Mouse (Mus musculus): Measurements from ENCODE around the gene Olfr967. TPM values are rescaled to one million over a fixed set of nuclear protein-coding genes. Genes with fewer than 3 reads are reported as not detected.
"Not testable (repeated sequence)": the region's sequence is repeated elsewhere in the genome, so short reads cannot be mapped to it uniquely, and the experiment has no call there.

The Olfr967 gene
- polyA plus RNA-seq (2011; ENCODE audit: insufficient read depth, insufficient read length, low replicate concordance, missing spikeins), result not detected in 2 replicates

- H3K4me3 ChIP-seq (replicated peaks; ENCODE audit: control insufficient read depth, low read depth, low read length), result no peak within 1 kb of the TSS
- no peak within 1 kb of the TSS for H3K27ac ChIP-seq (ENCODE audit: control insufficient read depth, insufficient read depth, low read depth, low read length, poor library complexity)
- no peak for TF ChIP-seq CTCF (IDR thresholded peaks at IDR 0.05; ENCODE audit: control insufficient read depth, insufficient read depth, low read length)
- TF ChIP-seq POLR2A (IDR thresholded peaks at IDR 0.05; ENCODE audit: borderline replicate concordance, control insufficient read depth, low read depth, low read length), result no peak
- H3K4me1 ChIP-seq (ENCODE audit: control insufficient read depth, insufficient read depth, low read length), result no peaks in the 10 kb centered on the region
Measured at GRCm38 (mm10) chr9:39745949-39746348, at the start of gene Olfr967. Gene Olfr967 (plus strand): TSS chr9:39746249.

- 88% methylated on average over 8 of the region's 8 CpGs for WGBS
- not testable (repeated sequence) for H3K27ac ChIP-seq (ENCODE audit: control insufficient read depth, insufficient read depth, low read depth, low read length, poor library complexity); H3K4me3 ChIP-seq (replicated peaks; ENCODE audit: control insufficient read depth, low read depth, low read length); H3K4me1 ChIP-seq (ENCODE audit: control insufficient read depth, insufficient read depth, low read length)
Measured at GRCm38 (mm10) chr9:39701123-39701522, 44.9 kb upstream of the Olfr967 start.

GRCm38 (mm10) chr9:39707017-39707416 is 39.0 kb upstream of the Olfr967 start, which contains the start of gene Olfr149:
Gene Olfr149 (minus strand): TSS chr9:39707117.
- no peaks in the 10 kb centered on the region for H3K4me1 ChIP-seq (ENCODE audit: control insufficient read depth, insufficient read depth, low read length)
- no peak within 1 kb of the TSS for H3K27ac ChIP-seq (ENCODE audit: control insufficient read depth, insufficient read depth, low read depth, low read length, poor library complexity)
- H3K4me3 ChIP-seq (replicated peaks; ENCODE audit: control insufficient read depth, low read depth, low read length), result no peak within 1 kb of the TSS
- TF ChIP-seq POLR2A (IDR thresholded peaks at IDR 0.05; ENCODE audit: borderline replicate concordance, control insufficient read depth, low read depth, low read length) (no peak), CTCF (IDR thresholded peaks at IDR 0.05; ENCODE audit: control insufficient read depth, insufficient read depth, low read length) (no peak)

GRCm38 (mm10) chr9:39708958-39709357 is 37.1 kb upstream of the Olfr967 start:
- no peaks in the 10 kb centered on the region for H3K4me1 ChIP-seq (ENCODE audit: control insufficient read depth, insufficient read depth, low read length)
- TF ChIP-seq CTCF (IDR thresholded peaks at IDR 0.05; ENCODE audit: control insufficient read depth, insufficient read depth, low read length), result no peak
- no peak overlapping the region for H3K27ac ChIP-seq (ENCODE audit: control insufficient read depth, insufficient read depth, low read depth, low read length, poor library complexity)
- no peak overlapping the region for H3K4me3 ChIP-seq (replicated peaks; ENCODE audit: control insufficient read depth, low read depth, low read length)
- 39% methylated on average over 3 of the region's 3 CpGs for WGBS

- no peaks in the 10 kb centered on the region for H3K4me1 ChIP-seq (ENCODE audit: control insufficient read depth, insufficient read depth, low read length)
- TF ChIP-seq CTCF (IDR thresholded peaks at IDR 0.05; ENCODE audit: control insufficient read depth, insufficient read depth, low read length), result no peak
- TF ChIP-seq POLR2A (IDR thresholded peaks at IDR 0.05; ENCODE audit: borderline replicate concordance, control insufficient read depth, low read depth, low read length), result no peak
- no peak within 1 kb of the TSS for H3K27ac ChIP-seq (ENCODE audit: control insufficient read depth, insufficient read depth, low read depth, low read length, poor library complexity)
- no peak within 1 kb of the TSS for H3K4me3 ChIP-seq (replicated peaks; ENCODE audit: control insufficient read depth, low read depth, low read length)
Measured at GRCm38 (mm10) chr9:39711053-39711452, 35.0 kb upstream of the Olfr967 start, which contains the start of gene Olfr965. Gene Olfr965 (plus strand): TSS chr9:39711353.

GRCm38 (mm10) chr9:39730678-39731077 is 15.4 kb upstream of the Olfr967 start, which contains the start of gene Olfr150:
Gene Olfr150 (plus strand): TSS chr9:39730978.
- Histone ChIP-seq H3K27ac (ENCODE audit: control insufficient read depth, insufficient read depth, low read depth, low read length, poor library complexity) (no peak within 1 kb of the TSS), H3K4me3 (replicated peaks; ENCODE audit: control insufficient read depth, low read depth, low read length) (no peak within 1 kb of the TSS), H3K4me1 (ENCODE audit: control insufficient read depth, insufficient read depth, low read length) (no peaks in the 10 kb centered on the region)
- TF ChIP-seq POLR2A (IDR thresholded peaks at IDR 0.05; ENCODE audit: borderline replicate concordance, control insufficient read depth, low read depth, low read length) (no peak), CTCF (IDR thresholded peaks at IDR 0.05; ENCODE audit: control insufficient read depth, insufficient read depth, low read length) (no peak)

- Histone ChIP-seq H3K27ac (ENCODE audit: control insufficient read depth, insufficient read depth, low read depth, low read length, poor library complexity) (no peak overlapping the region), H3K4me1 (ENCODE audit: control insufficient read depth, insufficient read depth, low read length) (no peaks in the 10 kb centered on the region), H3K4me3 (replicated peaks; ENCODE audit: control insufficient read depth, low read depth, low read length) (no peak overlapping the region)
- WGBS, result 80% methylated on average over 1 of the region's 1 CpGs
- no peak for TF ChIP-seq POLR2A (IDR thresholded peaks at IDR 0.05; ENCODE audit: borderline replicate concordance, control insufficient read depth, low read depth, low read length)
- no peak for TF ChIP-seq CTCF (IDR thresholded peaks at IDR 0.05; ENCODE audit: control insufficient read depth, insufficient read depth, low read length)
Measured at GRCm38 (mm10) chr9:39740741-39741140, 5.3 kb upstream of the Olfr967 start.

- no peak for TF ChIP-seq CTCF (IDR thresholded peaks at IDR 0.05; ENCODE audit: control insufficient read depth, insufficient read depth, low read length)
- no peak for TF ChIP-seq POLR2A (IDR thresholded peaks at IDR 0.05; ENCODE audit: borderline replicate concordance, control insufficient read depth, low read depth, low read length)
- Histone ChIP-seq H3K27ac (ENCODE audit: control insufficient read depth, insufficient read depth, low read depth, low read length, poor library complexity) (no peak overlapping the region), H3K4me1 (ENCODE audit: control insufficient read depth, insufficient read depth, low read length) (no peaks in the 10 kb centered on the region), H3K4me3 (replicated peaks; ENCODE audit: control insufficient read depth, low read depth, low read length) (no peak overlapping the region)
- WGBS, result 77% methylated on average over 1 of the region's 1 CpGs
Measured at GRCm38 (mm10) chr9:39746428-39746827, 379 bp downstream of the Olfr967 start.

GRCm38 (mm10) chr9:39783153-39783552 is 37.1 kb downstream of the Olfr967 start, which contains the start of gene Olfr968:
Gene Olfr968 (minus strand): TSS chr9:39783253.
- Histone ChIP-seq H3K4me3 (replicated peaks; ENCODE audit: control insufficient read depth, low read depth, low read length) (no peak within 1 kb of the TSS), H3K27ac (ENCODE audit: control insufficient read depth, insufficient read depth, low read depth, low read length, poor library complexity) (no peak within 1 kb of the TSS), H3K4me1 (ENCODE audit: control insufficient read depth, insufficient read depth, low read length) (no peaks in the 10 kb centered on the region)
- TF ChIP-seq CTCF (IDR thresholded peaks at IDR 0.05; ENCODE audit: control insufficient read depth, insufficient read depth, low read length), result no peak
- no peak for TF ChIP-seq POLR2A (IDR thresholded peaks at IDR 0.05; ENCODE audit: borderline replicate concordance, control insufficient read depth, low read depth, low read length)
- WGBS, result 65% methylated on average over 1 of the region's 1 CpGs

Measured in bone marrow, adult 2 months (tissue).